Mouse (Mus musculus) left cerebral cortex, adult 11 months (tissue): ENCODE results near the gene Arfgef3.
A peak's percentile ranks its signal among the peaks of the same experiment; 100 is the strongest.
"Not testable (repeated sequence)": the region's sequence is repeated elsewhere in the genome, so short reads cannot be mapped to it uniquely, and the experiment has no call there.

Experiments used
- DNase-seq: peaks from one replicate; pipeline ENCODE4 v3.0.0; 2022; ENCODE audit warnings: low spot score

Gene Arfgef3

GRCm38 (mm10) chr10:18681385-18681954, 62.3 kb downstream of the Arfgef3 start:
- no peak for DNase-seq

- no peak for DNase-seq
Observed at GRCm38 (mm10) chr10:18680661-18681384, 62.9 kb downstream of the Arfgef3 start.

GRCm38 (mm10) chr10:18678836-18679235, 64.9 kb downstream of the Arfgef3 start:
- no peak for DNase-seq

GRCm38 (mm10) chr10:18664794-18665193, 79.0 kb downstream of the Arfgef3 start:
- no peak for DNase-seq

- DNase-seq, result no peak
Observed at GRCm38 (mm10) chr10:18664016-18664415, 79.7 kb downstream of the Arfgef3 start.

- DNase-seq, result no peak
Observed at GRCm38 (mm10) chr10:18661606-18662220, 82.0 kb downstream of the Arfgef3 start.

GRCm38 (mm10) chr10:18660998-18661397, 82.8 kb downstream of the Arfgef3 start:
- no peak for DNase-seq

GRCm38 (mm10) chr10:18657588-18657987, 86.2 kb downstream of the Arfgef3 start:
- DNase-seq, result no peak

GRCm38 (mm10) chr10:18647069-18647468, 96.7 kb downstream of the Arfgef3 start:
- no peak for DNase-seq

GRCm38 (mm10) chr10:18646035-18646434, 97.7 kb downstream of the Arfgef3 start:
- DNase-seq, result no peak

GRCm38 (mm10) chr10:18644346-18644745, 99.4 kb downstream of the Arfgef3 start:
- DNase-seq, result no peak

GRCm38 (mm10) chr10:18643506-18643905, 100.2 kb downstream of the Arfgef3 start:
- no peak for DNase-seq

GRCm38 (mm10) chr10:18642854-18643253, 100.9 kb downstream of the Arfgef3 start:
- no peak for DNase-seq

- DNase-seq, result no peak
Observed at GRCm38 (mm10) chr10:18640596-18640995, 103.2 kb downstream of the Arfgef3 start.

- DNase-seq, result no peak
Observed at GRCm38 (mm10) chr10:18635450-18635849, 108.3 kb downstream of the Arfgef3 start.

- DNase-seq, result no peak
Observed at GRCm38 (mm10) chr10:18634405-18634985, 109.3 kb downstream of the Arfgef3 start.

- no peak for DNase-seq
Observed at GRCm38 (mm10) chr10:18630498-18630897, 113.3 kb downstream of the Arfgef3 start.

- peak; percentile 65 for DNase-seq
Observed at GRCm38 (mm10) chr10:18627530-18627929, 116.2 kb downstream of the Arfgef3 start.

GRCm38 (mm10) chr10:18612796-18613195, 131.0 kb downstream of the Arfgef3 start:
- no peak for DNase-seq

GRCm38 (mm10) chr10:18604827-18605535, 138.8 kb downstream of the Arfgef3 start:
- DNase-seq, result not testable (repeated sequence)

GRCm38 (mm10) chr10:18602030-18602429, 141.7 kb downstream of the Arfgef3 start:
- peak; percentile 54 for DNase-seq

GRCm38 (mm10) chr10:18597601-18598000, 146.1 kb downstream of the Arfgef3 start:
- no peak for DNase-seq
